Mouse (Mus musculus): Measurements from ENCODE around the gene Ankrd52. TPM values are rescaled to one million over a fixed set of nuclear protein-coding genes. Genes with fewer than 3 reads are reported as not detected.

Gene Ankrd52
- total RNA-seq, 4 experiments from 2014 or later = 38.7 to 48.8 (median 43.2) TPM

DNA sequence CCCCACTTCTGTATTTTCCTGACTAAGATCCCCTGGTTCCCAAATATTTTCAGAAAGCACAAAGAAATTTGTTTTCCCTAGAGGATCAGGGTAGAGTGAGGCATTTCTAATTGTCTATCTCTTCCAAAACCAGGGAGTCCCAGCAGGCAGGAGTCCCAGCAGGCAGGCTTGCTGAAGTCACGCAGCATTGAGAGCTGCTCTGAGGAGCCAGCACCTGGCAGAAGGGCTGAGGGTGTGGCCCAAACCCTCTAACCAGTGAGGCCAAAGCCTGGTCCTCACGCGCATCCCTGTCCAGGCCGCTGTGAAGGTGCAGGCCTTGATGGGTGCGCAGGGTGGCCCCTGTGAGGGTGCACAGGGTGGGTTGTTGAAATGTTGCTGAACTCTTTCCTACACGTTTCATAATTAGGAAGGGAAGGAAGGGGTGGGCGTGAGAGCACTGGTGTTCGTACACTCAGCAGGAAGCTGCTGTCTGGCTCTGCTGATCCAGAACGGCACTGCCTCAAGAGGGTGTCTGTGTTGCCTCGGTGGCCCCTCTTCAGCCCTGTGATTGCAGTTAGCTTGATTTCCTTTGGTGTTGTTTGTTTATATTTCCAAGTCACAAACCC lies 61.9 kb downstream of the Ankrd52 start:
- DNase-seq (ENCODE audit: low spot score in 2 of 2) = no peak

DNA sequence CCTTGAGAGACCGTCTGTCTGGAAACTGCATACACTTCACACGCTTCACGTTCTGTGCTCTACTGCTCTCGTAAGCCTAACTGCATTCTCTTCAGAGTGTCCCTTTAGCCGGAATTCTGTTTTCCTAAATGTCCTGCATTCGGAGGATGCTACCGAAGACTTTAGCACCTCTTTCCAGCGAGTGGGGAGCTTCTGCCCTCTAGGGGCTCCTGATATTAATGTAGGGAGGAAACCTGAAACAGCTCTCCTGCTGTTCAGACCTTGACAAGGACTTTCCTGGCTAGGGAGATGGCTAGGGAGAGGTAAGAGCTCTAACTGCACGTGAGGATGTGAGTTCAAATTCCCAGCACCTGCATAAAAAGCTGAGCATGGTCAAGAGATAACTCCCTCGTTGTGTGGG lies 63.5 kb downstream of the Ankrd52 start:
- no peak for DNase-seq (ENCODE audit: low spot score in 2 of 2)

DNA sequence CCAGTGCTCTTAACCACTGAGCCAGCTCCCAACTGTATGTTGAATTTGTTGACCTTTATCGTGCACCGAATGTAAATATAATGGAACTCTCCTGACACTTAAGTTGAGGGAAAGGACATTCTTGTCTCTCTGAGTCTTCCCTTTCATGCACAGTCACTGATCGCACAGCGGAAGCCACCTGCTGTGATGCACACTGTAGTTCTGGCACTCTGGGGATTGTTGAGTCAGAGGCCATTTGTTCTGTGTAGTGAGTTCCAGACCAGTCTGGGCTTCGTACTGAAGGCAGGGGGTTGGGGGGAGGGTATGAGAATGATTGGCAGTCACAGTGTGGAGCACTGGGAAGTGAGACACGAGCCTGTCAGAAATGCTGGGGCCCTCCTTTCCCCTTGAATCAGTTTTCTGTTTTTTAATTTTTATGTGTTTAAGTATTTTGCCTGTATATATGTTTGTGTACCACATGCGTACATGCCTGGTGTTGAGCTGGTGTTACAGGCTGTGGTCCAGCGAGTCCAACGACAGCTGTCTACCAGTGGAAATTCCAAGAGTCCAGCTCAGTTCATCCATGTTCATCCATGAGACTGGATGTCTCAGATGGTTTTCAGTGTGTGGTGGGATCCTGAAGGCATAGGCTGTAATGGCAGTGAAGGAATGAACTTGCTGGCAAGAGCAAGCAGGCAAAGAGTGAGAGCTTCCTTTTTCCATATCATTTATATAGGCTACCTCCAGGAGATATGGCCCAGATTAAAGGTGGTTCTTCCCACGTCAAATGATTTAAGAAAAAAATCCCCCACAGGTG lies 64.6 kb downstream of the Ankrd52 start:
- no peak for DNase-seq (ENCODE audit: low spot score in 2 of 2)

DNA sequence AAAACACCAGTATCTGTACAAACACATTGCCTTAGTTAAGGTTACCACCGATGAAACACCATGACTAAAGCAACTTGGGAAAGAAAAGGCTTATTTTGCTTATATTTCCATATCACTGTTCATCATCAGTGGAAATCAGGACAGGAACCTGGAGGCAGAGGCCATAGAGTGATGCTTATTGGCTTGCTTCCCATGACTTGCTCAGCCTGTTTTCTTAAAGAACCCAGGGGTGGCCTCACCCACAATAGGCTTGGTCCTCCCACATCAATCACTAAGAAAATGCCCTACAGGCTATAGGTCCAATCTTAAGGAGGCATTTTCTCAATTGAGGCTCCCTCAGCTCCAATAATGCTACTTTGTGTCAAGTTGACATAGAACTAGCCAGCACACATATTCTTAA lies 65.8 kb downstream of the Ankrd52 start:
- DNase-seq (ENCODE audit: low spot score in 2 of 2) = no peak

DNA sequence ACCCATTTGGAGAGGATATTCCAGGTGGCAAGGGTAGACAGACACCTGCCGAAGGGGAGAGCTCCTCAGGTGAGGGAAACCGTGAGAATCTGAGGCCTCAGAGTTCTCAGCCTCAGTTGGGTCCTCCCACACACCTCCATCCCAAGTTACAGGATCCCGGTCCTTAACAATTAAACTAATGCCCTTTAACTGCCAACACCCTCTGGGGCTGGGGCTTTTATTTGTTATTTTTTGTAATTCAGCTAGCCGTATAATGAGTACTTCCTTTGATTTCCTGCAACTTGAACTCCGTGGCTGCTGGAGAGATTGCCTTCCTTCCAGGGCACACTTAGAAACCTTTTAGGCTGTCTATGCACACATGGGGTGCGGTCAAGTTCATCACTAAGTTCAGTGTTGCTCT lies 67.4 kb downstream of the Ankrd52 start:
- no peak for DNase-seq (ENCODE audit: low spot score in 2 of 2)

DNA sequence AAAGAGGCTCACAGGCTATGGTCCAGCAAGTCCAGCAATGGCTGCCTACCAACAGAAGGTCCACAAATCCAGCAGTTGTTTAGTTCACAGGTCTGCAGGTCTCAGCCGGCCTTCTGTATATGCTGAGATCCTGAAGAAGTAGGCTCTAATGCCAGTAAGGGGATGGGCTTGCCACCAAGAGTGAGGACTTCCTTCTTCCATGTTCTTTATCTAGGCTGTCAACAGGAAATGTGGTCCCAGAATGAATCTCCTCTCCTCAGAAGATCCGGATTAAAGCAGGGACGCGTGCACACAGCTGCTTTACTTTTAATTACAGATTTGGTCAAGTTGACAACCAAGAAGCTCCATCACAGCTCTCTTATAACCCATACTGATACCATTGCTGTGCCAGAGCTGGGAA lies 68.5 kb downstream of the Ankrd52 start:
- DNase-seq (ENCODE audit: low spot score in 2 of 2) = no peak

DNA sequence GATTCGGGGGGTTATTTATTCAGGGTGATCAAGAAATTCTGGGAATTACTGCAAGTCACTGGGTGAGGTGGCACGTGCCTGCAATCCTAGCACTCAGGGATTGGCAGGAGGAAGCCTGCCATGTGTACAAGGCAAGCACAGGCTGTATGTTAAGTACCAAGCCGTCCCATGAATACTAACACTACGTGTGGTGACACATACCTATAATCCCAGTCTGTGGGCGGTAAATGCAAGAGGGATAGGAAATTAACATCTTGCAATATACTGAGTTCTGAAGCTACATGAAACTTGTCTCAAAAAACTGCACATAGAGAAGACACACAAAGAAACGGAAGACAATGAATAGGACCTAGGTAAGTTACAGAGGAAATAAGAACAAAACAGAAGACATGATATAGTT lies 74.1 kb downstream of the Ankrd52 start:
- no peak for DNase-seq (ENCODE audit: low spot score in 2 of 2)

DNA sequence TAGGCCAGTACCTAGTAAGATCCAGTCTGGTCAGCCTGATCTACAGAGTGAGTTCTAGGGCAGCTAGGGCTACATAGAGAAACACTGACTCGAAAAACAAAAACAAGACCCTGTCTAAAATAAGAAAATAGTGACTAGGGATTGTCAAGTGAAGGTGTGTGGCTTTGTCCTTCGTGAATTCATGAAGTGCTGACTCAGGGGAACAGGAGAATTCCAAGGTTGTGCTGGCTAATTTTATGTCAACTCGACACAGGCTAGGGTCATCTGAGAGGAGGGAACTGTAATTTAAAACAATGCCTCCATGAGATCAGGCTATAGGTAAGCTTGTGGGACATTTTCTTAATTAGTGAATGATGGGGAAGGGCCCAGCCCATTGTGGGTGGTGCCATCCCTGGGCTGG lies 77.6 kb downstream of the Ankrd52 start:
- DNase-seq (ENCODE audit: low spot score in 2 of 2) = no peak

DNA sequence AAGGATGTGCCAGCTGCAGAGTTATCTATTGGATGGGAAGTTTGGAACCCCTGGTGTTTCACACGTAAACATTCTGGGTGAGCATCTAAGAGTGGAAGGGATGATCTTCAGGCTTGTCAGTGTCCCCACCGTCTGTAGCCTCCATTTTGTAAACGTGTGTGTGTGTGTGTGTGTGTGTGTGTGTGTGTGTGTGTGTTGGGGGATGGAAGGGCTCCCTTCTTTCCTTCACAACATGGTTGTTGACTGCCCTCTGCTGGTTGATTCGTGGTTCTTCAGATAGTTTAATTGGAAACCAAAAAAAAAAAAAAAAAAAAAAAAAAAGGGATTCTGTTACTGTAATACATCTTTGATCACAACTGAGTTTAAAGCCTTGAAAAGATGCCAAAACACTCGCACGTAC lies 78.4 kb downstream of the Ankrd52 start:
- peak; percentile 38 to 54 for DNase-seq (ENCODE audit: low spot score in 2 of 2)

DNA sequence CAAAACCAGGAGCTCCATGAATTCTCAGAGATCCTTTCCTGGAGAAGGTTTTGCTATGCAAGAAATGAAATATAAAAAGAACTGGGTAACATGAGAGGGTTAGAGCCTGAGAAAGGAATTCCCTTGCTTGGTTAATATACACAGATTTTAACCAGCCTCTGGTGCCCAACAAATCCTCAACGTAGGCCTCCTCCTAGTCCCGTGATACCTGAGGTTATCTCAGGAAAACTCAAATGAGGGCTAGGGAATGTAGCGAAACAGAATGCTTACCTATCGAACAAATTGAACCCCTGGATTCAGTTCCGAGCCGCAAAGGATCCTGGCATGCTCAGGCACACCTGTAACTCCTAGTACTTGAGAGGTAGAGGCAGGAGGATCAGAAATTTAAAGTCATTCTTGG lies 80.8 kb downstream of the Ankrd52 start:
- no peak for DNase-seq (ENCODE audit: low spot score in 2 of 2)

Small RNAs within 50 kb of the gene (microRNA-seq; reads per million reads assigned to microRNA genes)
- gene Gm25361 (not detected), gene Gm26308 (not detected), gene Mir6914 (not detected), gene Mir6915 (not detected), gene Mir8105 (not detected)

Other genes starting within 250 kb of the Ankrd52 start
- gene Rbms2, start 196.8 kb upstream of the Ankrd52 start, total RNA-seq (2022) = 10 to 100 TPM; 53.5 to 63.6 (median 60.7) TPM
- gene Gls2, start 182.7 kb upstream of the Ankrd52 start, total RNA-seq (2022) = under 1 TPM; 0.36 to 0.97 (median 0.58) TPM
- gene Spryd4, start 165.3 kb upstream of the Ankrd52 start, total RNA-seq (2022) = 10 to 100 TPM; 30.5 to 33.5 (median 32.4) TPM
- not detected for gene Mip, start 151.3 kb upstream of the Ankrd52 start, total RNA-seq (2022)
- 1 to 10 TPM; 1.4 to 1.9 (median 1.7) TPM for gene Timeless, start 145.1 kb upstream of the Ankrd52 start, total RNA-seq (2022)
- under 1 TPM in 1 of 4 experiments, not detected in 3; 0.21 TPM for gene Apon, start 123.0 kb upstream of the Ankrd52 start, total RNA-seq (2022)
- not detected for gene Apof, start 108.4 kb upstream of the Ankrd52 start, total RNA-seq (2022)
- 1 to 10 TPM; 1.6 to 4.5 (median 2.4) TPM for gene Stat2, start 106.6 kb upstream of the Ankrd52 start, total RNA-seq (2022)
- gene Il23a, start 78.4 kb upstream of the Ankrd52 start, total RNA-seq (2022) = not detected
- gene Pan2, start 73.8 kb upstream of the Ankrd52 start, total RNA-seq (2022) = 1 to 10 TPM; 2.6 to 3.9 (median 3.2) TPM
- 10 to 100 TPM; 51.0 to 56.9 (median 52.2) TPM for gene Cnpy2, start 54.7 kb upstream of the Ankrd52 start, total RNA-seq (2022)
- gene Cs, start 39.4 kb upstream of the Ankrd52 start, total RNA-seq (2022) = 100 to 1,000 TPM; 491 to 577 (median 541) TPM
- 100 to 1,000 TPM; 409 to 479 (median 445) TPM for gene Coq10a, start 8.1 kb upstream of the Ankrd52 start, total RNA-seq (2022)
- gene Slc39a5, start 24.1 kb downstream of the Ankrd52 start, total RNA-seq (2022) = not detected
- gene Nabp2, start 34.4 kb downstream of the Ankrd52 start, total RNA-seq (2022) = 10 to 100 TPM; 59.0 to 70.3 (median 63.5) TPM
- 10 to 100 TPM; 13.6 to 14.7 (median 14.1) TPM for gene Rnf41, start 34.5 kb downstream of the Ankrd52 start, total RNA-seq (2022)
- gene Smarcc2, start 82.1 kb downstream of the Ankrd52 start, total RNA-seq (2022) = 10 to 100 TPM; 45.6 to 53.3 (median 49.5) TPM
- 100 to 1,000 TPM; 125 to 188 (median 158) TPM for gene Myl6, start 117.0 kb downstream of the Ankrd52 start, total RNA-seq (2022)
- 10 to 100 TPM in 2 of 4 experiments, 1 to 10 TPM in 2; 8.7 to 11.7 (median 10.0) TPM for gene Myl6b, start 121.6 kb downstream of the Ankrd52 start, total RNA-seq (2022)
- gene Esyt1, start 148.8 kb downstream of the Ankrd52 start, total RNA-seq (2022) = 10 to 100 TPM; 10.4 to 13.5 (median 13.4) TPM
- 1 to 10 TPM; 5.7 to 7.5 (median 6.7) TPM for gene Zc3h10, start 170.7 kb downstream of the Ankrd52 start, total RNA-seq (2022)
- 1,000 to 10,000 TPM in 2 of 4 experiments, 100 to 1,000 TPM in 2; 907 to 1,327 (median 1,023) TPM for gene Rpl41, start 172.2 kb downstream of the Ankrd52 start, total RNA-seq (2022)
- 10 to 100 TPM; 29.0 to 39.9 (median 33.1) TPM for gene Pa2g4, start 188.9 kb downstream of the Ankrd52 start, total RNA-seq (2022)
- 1 to 10 TPM; 2.1 to 2.7 (median 2.2) TPM for gene Erbb3, start 212.5 kb downstream of the Ankrd52 start, total RNA-seq (2022)
- gene Rps26, start 249.6 kb downstream of the Ankrd52 start, total RNA-seq (2022) = 100 to 1,000 TPM; 166 to 361 (median 250) TPM